Mouse (Mus musculus) induced T-regulatory cell, adult 2 months (primary cell): Measurements from ENCODE around the gene Itgb6.

ENCODE experiments used
- DNase-seq: peaks from one replicate; pipeline ENCODE4 v3.0.0-alpha.2; 2012; ENCODE audit warnings: low read depth

Itgb6 gene

DNA sequence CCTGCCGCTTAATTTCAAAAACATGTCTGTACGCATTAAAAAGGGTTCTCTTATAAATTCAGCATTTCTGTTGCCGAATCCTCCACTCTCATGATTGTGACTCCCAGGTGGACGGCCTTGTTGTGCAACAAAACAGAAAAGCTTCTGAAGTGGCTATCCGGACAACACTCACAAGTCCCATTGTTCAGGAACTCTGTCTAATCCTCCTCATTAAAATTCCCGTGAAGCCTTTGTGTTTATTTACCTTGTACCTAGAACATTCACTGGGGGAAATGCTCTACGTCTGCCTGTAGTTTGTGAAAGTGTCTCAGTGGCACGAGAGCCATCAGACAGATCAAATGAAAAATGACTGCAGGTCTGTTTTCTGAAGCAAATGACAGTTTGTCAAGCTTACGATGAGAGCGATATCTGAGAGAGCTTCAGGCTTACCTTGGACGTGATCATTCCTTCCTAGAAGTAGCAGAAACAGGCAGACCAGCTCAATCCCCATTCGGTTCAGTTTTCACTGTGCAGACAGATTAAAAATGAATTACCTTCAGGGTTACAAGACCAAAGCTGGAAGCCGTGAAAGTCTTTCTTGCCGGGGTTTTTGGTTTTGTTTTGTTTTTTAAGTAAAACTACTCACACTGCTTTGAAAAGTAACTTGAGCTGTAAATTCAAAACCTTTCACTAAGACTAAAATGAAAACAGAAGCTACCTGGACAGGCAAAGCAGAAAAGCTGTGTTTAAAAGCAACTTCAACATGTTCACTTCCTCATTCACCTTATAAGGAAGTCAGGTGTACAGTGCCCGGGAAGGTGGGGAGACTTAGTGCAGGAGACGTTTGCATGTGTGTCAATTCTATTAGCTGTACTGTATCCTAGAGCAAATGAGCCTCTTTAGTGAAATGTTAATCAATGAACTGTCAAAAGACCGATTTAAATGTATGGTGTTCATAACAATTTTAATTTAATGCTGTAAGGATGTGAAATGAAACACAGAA is 49.2 kb downstream of the Itgb6 start:
- no peak for DNase-seq

DNA sequence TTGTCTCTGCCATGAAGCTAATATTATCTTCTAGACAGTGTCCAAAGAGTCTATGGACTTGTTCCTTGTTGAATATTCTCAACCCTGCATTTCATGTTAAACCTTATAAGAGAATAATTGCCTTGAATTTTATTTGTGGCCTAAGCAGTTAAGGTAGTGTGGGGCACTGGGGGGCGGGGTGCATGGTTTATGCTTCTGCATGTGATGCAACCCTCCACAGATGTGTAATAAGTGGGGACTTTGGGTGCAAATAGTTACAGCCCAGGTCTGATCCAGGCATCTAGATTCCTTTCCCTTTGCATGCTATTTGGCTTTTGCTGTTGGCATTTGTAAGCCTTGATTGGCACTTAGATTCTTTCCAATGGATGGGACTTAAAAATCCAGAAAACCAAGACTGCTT is 51.2 kb downstream of the Itgb6 start:
- no peak for DNase-seq

DNA sequence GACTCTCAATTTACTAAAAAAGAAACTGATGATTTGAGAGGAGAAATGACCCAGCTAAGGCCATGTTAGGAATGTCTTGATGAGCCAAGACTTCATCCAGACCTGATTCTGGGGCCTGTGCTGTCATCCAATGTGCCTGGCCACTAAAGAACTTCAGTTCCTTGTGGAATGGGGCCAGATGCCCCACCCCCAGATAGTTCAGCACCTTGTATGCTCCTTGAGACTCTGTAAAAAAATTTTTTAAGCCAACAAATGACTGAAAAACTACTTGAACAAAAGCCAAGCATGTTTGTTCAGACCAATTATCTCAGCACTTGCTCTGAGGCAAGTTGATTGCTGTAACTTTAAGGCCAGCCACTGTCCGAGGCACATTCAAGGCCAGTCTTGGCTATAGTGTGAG is 59.4 kb downstream of the Itgb6 start:
- no peak for DNase-seq

DNA sequence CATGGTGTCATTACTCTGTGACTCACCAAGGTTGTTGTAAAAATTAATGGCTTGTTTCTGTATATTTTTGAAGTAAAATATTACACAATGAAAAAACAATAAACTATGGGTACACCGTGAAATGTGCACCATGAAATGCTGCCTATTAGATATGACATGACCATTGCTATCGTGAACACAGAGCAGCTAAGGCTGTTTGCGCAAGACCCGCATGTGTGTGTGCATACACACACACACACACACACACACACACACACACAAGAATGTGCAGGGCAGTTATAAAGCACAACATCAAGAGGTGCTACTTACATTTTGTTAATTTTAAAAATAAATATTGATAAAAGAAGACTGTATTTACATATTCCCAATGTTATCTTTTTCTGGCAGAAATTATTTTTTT is 62.5 kb downstream of the Itgb6 start:
- no peak for DNase-seq

DNA sequence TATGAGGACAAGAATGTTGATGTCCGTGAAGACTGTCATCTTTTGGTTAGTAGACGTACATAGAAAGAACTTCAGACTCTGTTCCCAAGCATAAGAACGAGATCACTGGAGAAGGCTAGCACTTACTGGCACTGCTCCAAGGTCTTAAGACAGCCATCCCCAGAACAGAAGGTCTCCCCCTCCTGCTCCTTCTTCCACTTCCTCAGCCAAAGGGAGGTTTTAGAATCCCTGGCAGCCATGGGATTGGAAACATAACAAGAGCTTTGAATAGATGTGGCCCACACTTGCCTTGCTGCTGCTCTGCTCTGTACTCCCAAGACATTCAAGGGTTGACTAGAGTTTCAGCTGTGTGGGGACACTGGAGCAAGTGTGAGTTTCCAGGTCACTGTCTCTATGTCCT is 63.5 kb downstream of the Itgb6 start:
- DNase-seq, result no peak

DNA sequence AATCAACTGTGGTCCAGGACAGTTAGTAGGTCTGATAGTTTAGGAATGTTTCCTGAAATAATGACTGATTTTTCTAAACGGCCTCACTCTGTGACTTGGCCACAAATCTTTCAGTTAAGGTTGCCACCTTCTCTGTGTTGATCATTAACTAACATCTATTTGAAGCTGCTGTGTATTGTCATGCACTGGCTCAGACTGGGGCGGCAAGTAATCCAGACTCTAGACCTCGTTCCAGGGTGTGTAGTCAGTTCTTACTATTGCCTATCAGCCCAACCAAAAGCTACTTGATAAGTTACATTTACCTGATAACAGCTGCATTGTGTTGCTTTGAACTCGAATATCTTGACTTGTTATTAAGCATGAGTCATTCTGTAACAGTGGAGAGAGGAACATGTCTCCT is 67.6 kb downstream of the Itgb6 start:
- DNase-seq, result no peak

DNA sequence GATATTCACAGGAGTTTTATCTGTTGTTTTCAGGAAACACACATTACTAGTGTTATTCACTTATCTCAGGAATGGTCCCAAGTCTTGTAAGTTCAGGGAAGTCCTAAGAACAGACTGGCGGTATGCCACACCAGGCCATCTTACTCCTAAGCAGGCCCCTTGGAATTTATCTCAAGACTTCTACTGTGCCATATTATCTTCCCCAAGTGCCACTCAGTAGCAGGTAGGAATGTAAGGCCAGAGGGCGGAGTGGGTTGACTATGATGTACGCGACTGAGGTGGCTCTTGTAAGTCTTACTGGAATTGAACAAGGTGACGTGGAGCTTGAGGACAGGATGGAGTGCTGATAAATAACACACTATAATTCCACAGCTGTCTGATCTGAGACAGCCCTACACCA is 72.3 kb downstream of the Itgb6 start:
- no peak for DNase-seq

DNA sequence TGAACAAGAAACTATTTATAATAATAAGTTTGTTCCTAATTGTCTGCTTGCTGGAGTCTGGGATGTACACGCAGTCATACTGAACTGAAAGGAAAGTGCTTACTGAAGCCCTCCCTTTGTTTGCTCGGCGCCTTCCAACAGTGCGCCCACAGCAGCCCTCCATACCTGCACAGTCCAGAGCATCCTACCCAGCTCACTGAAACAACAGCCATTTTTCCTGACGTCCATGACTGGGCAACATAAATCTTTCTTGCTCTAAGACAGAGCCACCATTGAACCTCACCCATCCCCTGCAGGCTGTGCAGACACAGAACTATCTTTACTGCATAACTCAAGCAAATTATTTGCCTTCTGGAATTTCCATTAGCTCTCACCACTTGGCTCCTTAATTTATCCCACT is 74.8 kb downstream of the Itgb6 start:
- DNase-seq, result no peak

DNA sequence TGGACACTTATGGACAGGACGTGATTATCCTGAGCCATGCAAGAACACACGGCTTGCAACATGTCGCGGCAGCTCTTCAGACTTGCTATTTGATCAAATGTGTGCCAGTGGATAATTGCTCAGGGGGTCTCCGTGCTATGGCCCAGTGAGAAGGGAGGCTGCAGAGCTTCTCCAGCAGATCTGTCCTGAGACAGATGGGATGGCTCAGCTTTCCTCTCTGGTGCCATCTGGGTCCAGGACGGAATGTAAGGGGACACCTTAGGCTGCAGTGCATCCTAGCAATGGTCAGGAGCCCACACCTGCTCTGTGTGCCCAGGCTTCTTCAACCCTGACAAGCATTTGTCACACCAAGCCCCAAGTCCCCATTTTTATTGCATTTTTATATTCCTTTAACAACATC is 75.9 kb downstream of the Itgb6 start:
- no peak for DNase-seq

DNA sequence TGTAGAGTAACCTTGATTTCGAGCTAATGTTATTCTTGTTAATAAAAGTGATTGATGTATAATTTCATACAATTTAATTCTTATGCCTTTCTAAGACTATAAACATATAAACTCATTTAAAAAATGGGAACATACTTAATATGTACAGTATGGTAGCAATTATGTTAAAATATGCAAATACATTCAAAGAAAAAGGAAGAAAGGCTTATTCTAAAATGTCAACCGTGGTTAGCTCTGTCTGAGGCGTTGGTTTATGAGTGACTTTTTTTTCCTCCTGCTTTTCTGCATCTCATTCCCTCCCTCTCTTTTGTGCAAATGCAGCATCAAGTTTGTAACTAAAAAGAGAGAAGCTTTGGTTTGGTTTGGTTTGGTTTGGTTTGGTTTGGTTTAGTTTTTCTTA is 79.0 kb downstream of the Itgb6 start:
- no peak for DNase-seq

DNA sequence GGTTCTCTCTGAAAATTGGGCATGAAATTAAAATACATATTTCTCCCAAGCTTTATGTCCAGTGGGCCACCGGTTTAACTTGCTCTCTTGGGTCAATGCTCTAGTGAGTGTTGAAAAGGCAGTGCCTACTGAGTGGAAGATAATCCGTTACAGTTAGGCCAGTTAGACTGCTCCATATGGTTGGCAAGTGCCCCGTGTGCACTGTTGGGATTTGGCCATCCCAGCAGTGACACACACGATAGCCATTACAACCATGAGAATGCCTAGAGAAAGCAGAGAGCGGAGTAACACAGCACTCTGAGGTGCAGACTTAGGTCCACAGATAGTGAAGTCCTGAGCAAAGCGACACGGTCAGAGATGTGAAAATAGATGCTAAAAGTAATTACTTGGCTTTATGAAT is 79.8 kb downstream of the Itgb6 start:
- DNase-seq, result no peak

DNA sequence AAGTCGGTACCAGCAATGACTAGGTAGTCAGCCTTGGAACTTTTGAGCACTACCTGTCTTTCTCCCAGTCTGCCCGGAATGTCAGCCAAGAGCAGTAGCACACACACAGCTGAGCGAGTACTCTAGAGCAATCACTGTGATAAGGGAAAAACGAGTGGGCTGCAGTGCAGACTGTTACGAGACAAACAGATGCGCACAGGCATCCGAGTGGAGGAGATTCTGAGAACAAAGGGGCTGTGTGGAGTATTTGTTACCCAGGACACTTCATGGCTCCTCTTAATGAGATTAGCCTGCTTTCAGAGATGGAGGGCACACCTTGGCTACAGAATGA is 82.1 kb downstream of the Itgb6 start:
- DNase-seq, result no peak

DNA sequence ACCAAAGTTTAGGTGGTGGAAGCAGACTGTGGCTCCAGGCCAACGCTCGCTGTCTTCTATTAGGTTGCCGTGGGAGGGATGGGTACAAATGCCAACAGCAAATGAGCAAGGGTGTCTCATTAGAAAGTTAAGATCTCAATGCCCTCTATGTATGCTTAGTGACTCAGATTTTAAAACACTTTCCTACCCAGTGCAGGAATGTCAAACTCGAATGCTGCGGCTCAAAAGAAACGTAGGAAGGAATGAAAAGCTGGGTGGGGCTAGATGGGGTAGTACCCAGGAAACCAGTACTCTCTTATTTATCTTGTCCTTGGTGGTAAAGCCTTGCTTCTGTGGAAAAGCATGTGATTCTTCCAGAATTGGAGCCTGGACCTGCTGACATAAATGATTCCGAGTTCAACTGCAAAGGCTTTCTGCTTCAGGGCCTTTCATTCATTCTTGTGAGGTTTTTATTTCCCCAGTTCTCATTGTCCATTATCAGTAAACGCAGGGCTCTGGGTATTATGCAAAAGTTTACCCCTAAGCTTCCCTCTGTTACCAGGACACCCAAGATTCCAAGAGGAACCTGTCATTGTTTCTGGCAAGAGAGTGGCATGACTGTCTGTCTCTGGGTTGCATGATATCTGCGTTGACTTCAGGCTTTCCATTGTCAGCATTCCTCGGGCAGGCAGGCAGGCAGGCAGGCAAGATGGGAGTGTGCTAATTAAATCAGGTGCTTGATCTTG is 82.7 kb downstream of the Itgb6 start:
- DNase-seq, result no peak

DNA sequence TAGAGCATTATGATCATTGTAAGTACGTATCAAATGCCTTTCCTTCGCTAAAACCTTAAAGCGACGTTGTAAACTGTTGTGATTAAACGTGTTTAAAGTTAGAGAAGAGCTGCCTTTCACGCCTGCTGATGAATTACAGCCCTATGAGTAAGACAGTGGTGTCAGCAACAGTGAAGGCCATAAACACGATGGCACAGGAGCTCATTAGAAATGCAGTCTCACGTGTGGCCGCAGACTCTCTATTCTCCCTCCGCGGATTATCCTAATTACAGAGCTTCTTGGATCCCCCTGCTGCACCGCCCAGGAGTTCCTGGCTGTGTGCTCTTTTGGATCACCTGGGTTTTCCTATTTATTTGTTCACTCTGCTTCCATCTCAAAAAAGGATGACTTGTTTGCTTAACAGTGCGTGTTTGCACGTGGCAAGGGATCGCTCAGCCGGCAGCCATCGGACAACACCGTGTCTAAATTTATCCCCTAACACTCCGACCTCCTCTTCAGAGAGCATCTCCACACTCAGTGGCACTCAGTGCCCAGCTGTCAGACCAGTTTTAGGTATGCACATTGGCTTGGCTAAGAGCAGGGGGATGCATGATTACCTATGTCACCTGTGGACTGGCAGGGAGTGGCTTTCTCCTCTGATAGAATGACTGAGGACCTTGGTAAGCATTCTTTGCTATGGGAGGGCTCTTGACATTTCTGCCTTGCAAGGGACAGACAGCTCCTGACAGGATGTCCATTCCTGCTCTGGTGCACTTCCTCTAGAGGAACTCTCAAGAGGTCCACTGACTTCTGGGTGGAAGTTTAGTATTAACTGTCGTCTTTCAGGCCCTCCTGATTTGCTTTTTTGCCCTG is 85.3 kb downstream of the Itgb6 start:
- DNase-seq, result no peak

DNA sequence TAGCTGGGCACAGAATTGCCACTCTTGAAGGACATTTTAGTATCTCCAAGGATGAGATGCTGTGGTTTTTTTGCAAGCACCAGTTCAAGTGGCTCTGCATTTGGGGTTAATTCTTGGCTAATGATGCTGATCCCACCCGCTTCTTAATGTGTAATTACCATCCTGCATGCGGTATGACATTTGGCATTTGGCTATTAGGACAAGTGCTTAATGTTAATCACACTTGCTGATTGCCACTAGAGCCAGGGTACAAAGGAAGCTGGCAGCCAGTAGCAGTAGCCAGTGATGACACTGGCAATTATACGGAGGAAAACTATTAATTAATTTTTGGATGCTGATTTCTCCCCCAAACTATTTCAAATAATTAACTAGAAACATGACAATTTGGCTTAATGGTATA is 86.0 kb downstream of the Itgb6 start:
- no peak for DNase-seq

DNA sequence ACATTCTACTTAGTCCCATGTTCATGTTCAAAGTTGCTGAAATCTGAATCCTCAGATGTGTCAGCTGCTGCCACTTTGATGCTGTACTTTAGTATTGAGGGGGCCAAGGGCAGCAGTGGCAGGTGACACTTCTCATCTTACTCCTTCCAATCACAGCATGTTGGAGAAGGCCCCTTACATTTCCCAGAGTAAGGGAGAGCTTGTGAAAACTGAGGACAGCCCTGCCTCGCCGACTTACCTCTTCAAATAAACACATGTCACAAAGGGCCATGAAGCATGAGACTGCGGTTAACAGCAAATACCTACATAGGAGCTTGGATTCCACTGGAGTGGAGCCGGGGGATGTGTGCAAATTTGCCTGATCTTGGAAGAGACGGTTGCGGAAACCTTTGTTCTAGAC is 86.4 kb downstream of the Itgb6 start:
- DNase-seq, result no peak

DNA sequence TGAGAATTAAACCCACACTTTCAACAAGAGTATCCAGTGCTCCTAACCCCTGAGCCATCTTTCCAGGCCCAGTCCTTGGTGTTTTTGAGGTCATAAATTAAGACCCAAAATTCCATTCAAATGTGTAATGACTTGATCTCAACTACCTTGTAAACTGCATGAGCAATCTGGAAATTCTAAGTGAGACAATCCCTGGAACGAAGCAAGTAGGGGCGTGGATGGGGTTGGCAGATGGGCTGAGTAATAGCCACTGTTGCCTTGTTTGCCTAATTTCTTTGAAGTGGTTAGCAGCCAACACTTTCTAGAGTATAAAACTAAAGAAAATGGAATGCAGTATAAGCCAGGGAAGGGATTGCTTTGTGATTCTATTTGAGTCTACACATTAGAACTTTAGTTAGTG is 89.7 kb downstream of the Itgb6 start:
- no peak for DNase-seq

DNA sequence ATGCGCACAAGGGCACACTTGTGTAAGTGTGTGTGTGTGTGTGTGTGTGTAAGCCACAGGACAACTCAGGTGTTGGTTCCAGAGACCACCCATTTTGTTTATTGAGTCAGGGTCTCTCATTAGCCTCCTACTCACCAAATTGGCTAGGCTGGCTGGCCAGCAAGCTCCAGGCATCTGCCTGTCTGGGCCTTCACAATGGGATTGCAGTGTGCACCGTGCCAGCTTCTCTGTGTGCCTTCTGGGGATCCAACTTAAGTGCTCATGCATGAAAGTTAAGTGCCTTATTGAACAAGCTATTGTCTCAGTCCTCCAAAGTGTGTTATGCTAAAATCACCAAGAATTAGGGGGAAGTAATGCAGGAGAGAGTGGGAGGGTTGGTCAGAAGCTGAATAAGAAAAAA is 92.1 kb downstream of the Itgb6 start:
- DNase-seq, result no peak

DNA sequence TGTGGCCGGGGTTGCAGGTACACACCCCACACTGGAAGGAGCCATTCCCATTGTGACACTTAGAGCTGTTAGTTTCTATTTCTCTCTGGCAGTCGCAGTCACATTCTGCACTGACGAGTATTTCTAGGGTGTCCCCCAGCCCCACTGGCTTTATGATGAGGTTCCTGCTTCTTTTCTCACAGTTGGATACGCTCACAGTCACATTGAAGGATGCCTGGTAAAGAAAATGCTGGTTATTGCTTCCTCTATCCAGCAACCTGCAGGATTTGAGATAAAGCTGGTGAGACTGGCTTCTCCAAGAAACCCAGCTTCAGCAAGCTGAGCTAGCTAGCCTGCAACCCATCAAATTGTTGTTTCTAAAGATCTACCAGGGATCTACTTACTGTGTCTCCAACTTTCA is 94.5 kb downstream of the Itgb6 start:
- no peak for DNase-seq

DNA sequence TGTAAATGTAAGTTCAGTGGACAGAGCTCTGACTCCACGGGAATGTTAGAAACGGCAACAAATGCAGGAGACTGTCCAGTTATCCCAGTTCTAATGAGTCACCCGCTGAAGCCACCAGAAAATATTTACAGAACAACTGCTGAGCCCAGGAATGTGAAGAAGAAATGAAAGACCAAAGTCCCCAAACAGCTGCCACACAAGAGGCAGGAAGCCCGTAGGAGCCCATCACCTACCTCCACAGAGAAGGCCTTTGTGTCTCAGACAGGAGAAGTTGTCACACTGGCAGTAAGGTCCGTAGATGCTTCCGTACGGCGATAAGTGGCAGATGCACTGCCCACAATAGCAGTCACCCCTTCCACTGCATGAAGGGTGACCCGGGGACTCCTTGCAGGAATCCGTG is 94.9 kb downstream of the Itgb6 start:
- DNase-seq, result no peak

DNA sequence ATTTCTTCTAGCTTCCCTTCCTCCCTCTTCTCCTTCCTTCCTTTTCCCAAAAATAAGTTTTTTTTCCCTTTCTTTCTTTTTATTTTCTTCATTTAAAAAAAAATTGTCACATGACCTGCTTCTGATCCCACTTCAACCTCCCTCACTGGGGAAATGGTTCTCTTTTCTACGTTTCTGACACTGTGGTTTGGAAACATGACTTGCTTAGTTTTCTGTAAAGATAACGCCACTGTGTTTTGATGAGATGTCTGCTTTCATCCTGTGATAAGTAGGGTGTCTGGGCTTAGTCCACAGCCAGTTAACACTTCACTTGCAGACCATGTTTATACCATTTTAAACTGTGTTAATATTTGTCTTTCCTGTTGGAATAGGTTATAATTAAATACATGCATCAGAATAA is 96.7 kb downstream of the Itgb6 start:
- no peak for DNase-seq

DNA sequence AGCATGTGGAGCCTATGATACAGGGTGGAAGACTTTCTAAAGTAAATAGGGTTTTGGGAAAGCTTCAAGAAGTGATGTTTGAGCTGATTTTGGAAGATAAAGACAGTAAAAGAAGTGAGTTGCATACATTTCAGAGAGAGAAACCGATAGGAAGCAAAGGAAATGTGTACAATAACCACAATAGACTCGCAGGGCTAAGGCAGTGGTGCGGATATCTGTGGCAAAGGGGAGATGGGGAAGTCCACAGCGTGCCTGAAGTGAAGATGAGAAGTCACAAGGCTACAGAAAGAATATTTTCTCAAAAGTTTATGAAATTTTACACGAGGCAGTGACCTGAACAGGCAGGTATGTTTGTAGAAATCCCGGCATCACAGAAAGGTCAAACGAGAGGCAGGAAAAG is 100.3 kb downstream of the Itgb6 start:
- DNase-seq, result no peak

DNA sequence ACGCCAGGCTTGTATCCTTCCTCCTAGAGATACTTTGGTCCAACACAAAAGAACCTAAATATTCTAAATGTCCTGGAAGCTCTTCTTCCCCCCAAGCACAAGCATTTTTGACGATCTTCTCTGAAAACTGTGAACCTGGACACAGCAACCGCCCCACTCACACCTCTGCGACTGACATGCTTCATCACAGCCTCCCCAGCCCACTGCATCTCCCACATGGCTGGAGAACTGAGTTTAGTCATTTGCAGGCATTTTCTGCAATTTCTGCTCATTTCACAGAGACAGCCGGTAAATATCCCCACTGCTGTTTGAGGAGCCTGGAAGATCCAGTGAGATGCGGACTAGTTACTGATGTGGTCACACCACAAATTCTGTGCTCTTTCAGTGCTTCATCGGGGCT is 107.7 kb downstream of the Itgb6 start:
- no peak for DNase-seq
